In the genomic region with DNA sequence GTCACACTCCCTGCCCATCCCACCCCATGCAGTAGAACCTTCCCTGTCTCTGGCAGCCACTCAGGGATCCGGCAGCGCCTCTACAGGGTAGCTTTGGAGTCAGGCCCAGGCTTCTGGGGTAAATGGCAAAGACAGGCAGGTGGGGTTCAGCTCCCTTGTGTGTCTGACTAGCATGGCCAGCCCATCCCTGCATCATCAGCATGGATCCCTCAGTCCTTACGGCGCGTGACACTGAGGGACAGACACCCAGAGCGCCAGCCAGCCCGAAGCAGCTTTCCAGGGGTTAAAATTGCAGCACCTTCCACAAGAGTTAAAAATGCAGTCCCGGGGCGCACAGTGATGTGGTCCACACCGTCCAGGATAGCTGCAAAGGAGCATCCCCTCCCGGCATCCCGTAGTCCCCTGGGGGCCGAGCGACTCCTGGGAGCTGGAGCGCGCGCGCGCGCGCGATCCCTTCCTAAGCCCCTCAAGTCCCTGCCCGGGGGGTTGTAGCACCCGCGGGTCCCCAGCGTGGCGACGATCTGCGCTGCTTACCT, we compare ENCODE assay signal across 8 mouse cellular contexts. TPM values are rescaled to one million over a fixed set of nuclear protein-coding genes. Genes with fewer than 3 reads are reported as not detected.
DNase-seq lines count a peak whose midpoint lies in the region; ATAC-seq lines count a peak whose summit lies in the region.

No protein-coding gene starts in this region.

- peak; percentile 26 for ATAC-seq in kidney, embryonic 15.5 days (replicated peaks; ENCODE audit: low FRiP score)
- ATAC-seq in embryonic facial prominence, embryonic 13.5 days (ENCODE audit: insufficient number of reproducible peaks, insufficient read depth, low FRiP score, low TSS enrichment, low read depth): no peak
- peak; percentile 25; the same call in 1 of the 2 replicates for ATAC-seq in hindbrain, embryonic 16.5 days
- peak; percentile 16; the same call in 1 of the 2 replicates for ATAC-seq in stomach, embryonic 16.5 days (ENCODE audit: insufficient read depth, low FRiP score)

- peaks cover 57% of the 10 kb centered on the region for H3K4me1 ChIP-seq in kidney, embryonic 15.5 days
- H3K4me1 ChIP-seq in embryonic facial prominence, embryonic 13.5 days: peaks cover 47% of the 10 kb centered on the region
- peaks cover 67% of the 10 kb centered on the region for H3K4me1 ChIP-seq in hindbrain, embryonic 16.5 days (ENCODE audit: control insufficient read depth, insufficient read depth, low read depth, low read length)
- peaks cover 21% of the 10 kb centered on the region for H3K4me1 ChIP-seq in stomach, embryonic 16.5 days (ENCODE audit: control insufficient read depth, insufficient read depth, low read length)

- peak overlapping the region; percentile 92 for H3K4me2 ChIP-seq in kidney, embryonic 15.5 days
- peak overlapping the region; percentile 95 for H3K4me2 ChIP-seq in embryonic facial prominence, embryonic 13.5 days
- peak overlapping the region; percentile 84 for H3K4me2 ChIP-seq in hindbrain, embryonic 16.5 days (ENCODE audit: low read length)
- H3K4me2 ChIP-seq in stomach, embryonic 16.5 days (ENCODE audit: low read depth, low read length): peak overlapping the region; percentile 93

- peak overlapping the region; percentile 80 for H3K27ac ChIP-seq in kidney, embryonic 15.5 days
- peak overlapping the region; percentile 76; the same call in 1 of the 2 replicates for H3K27ac ChIP-seq in embryonic facial prominence, embryonic 13.5 days
- H3K27ac ChIP-seq in hindbrain, embryonic 16.5 days (ENCODE audit: low read depth, low read length): peak overlapping the region; percentile 97
- peak overlapping the region; percentile 26 for H3K27ac ChIP-seq in stomach, embryonic 16.5 days (ENCODE audit: low read length)

- WGBS in kidney, embryonic 15.5 days: 2% methylated on average over 29 of the region's 29 CpGs
- WGBS in embryonic facial prominence, embryonic 13.5 days: 2% methylated on average over 29 of the region's 29 CpGs
- WGBS in hindbrain, embryonic 16.5 days: 1% methylated on average over 29 of the region's 29 CpGs
- WGBS in stomach, embryonic 16.5 days: 5% methylated on average over 29 of the region's 29 CpGs

- peak overlapping the region; percentile 79 for H3K9ac ChIP-seq in kidney, embryonic 15.5 days
- H3K9ac ChIP-seq in embryonic facial prominence, embryonic 13.5 days: peak overlapping the region; percentile 85
- peak overlapping the region; percentile 96 for H3K9ac ChIP-seq in hindbrain, embryonic 16.5 days (ENCODE audit: low read depth, low read length)
- peak overlapping the region; percentile 75 for H3K9ac ChIP-seq in stomach, embryonic 16.5 days (ENCODE audit: low read length)

- H3K27me3 ChIP-seq in kidney, embryonic 15.5 days: peaks cover 3% of the 10 kb centered on the region; the same call in 1 of the 2 replicates
- peaks cover 20% of the 10 kb centered on the region for H3K27me3 ChIP-seq in embryonic facial prominence, embryonic 13.5 days
- H3K27me3 ChIP-seq in hindbrain, embryonic 16.5 days (replicated peaks; ENCODE audit: control insufficient read depth, insufficient read depth, low read length): no peaks in the 10 kb centered on the region
- H3K27me3 ChIP-seq in stomach, embryonic 16.5 days (ENCODE audit: control insufficient read depth, insufficient read depth, low read length): no peaks in the 10 kb centered on the region

- no peaks in the 10 kb centered on the region for H3K9me3 ChIP-seq in kidney, embryonic 15.5 days (replicated peaks)
- no peaks in the 10 kb centered on the region for H3K9me3 ChIP-seq in embryonic facial prominence, embryonic 13.5 days
- no peaks in the 10 kb centered on the region for H3K9me3 ChIP-seq in hindbrain, embryonic 16.5 days (ENCODE audit: control insufficient read depth, low read length)
- H3K9me3 ChIP-seq in stomach, embryonic 16.5 days (replicated peaks; ENCODE audit: control insufficient read depth, low read length): no peaks in the 10 kb centered on the region

- no peak for DNase-seq in kidney, adult 8-10 months
- DNase-seq in Muller cell, postnatal 12 days (ENCODE audit: inconsistent ontology term): peak; percentile 47
- peak; percentile 33 for DNase-seq in lung, postnatal 14 days
- no peak for DNase-seq in c-Kit-positive CD71-positive TER-119-positive erythroid progenitor cells, embryonic 14.5 days (ENCODE audit: low spot score)

- H3K4me3 ChIP-seq in kidney, embryonic 15.5 days (replicated peaks): peak overlapping the region; percentile 76
- peak overlapping the region; percentile 68 for H3K4me3 ChIP-seq in embryonic facial prominence, embryonic 13.5 days
- peak overlapping the region; percentile 78 for H3K4me3 ChIP-seq in hindbrain, embryonic 16.5 days (ENCODE audit: low read length)
- H3K4me3 ChIP-seq in stomach, embryonic 16.5 days (replicated peaks; ENCODE audit: low read length): peak overlapping the region; percentile 64

- no peaks in the 10 kb centered on the region for H3K36me3 ChIP-seq in kidney, embryonic 15.5 days
- no peaks in the 10 kb centered on the region for H3K36me3 ChIP-seq in embryonic facial prominence, embryonic 13.5 days
- no peaks in the 10 kb centered on the region for H3K36me3 ChIP-seq in hindbrain, embryonic 16.5 days (ENCODE audit: control insufficient read depth, insufficient read depth, low read length)
- H3K36me3 ChIP-seq in stomach, embryonic 16.5 days (ENCODE audit: control insufficient read depth, insufficient read depth, low read length): no peaks in the 10 kb centered on the region

RNA-seq across cellular contexts. Expression of a gene that starts 0.7 kb away (rescaled TPM):
- 16.8 and 19.1 TPM in 2 replicates for polyA plus RNA-seq in kidney, embryonic 15.5 days (2015; fragmentation: Nextera tagmentation; extraction: Ambion mirVana)
- 7.8 and 8.8 TPM in 2 replicates for polyA plus RNA-seq in embryonic facial prominence, embryonic 13.5 days (2015; fragmentation: Nextera tagmentation; extraction: Ambion mirVana)
- polyA plus RNA-seq in hindbrain, embryonic 16.5 days (2015; fragmentation: Nextera tagmentation; extraction: Ambion mirVana): 37.5 and 46.2 TPM in 2 replicates
- polyA plus RNA-seq in stomach, embryonic 16.5 days (2015; fragmentation: Nextera tagmentation; extraction: Ambion mirVana): 9.8 and 10.4 TPM in 2 replicates

Comparison
In these comparisons a context has a peak if more than half of its experiments do, and no peak if none do; other contexts are left out.
1. H3K27ac ChIP-seq: peak in every context shown above with its lines; median percentile 97 in hindbrain, embryonic 16.5 days; 80 in kidney, embryonic 15.5 days; 76 in embryonic facial prominence, embryonic 13.5 days; 26 in stomach, embryonic 16.5 days.
2. DNase-seq: peak in Muller cell, postnatal 12 days (single experiment) and lung, postnatal 14 days (single experiment); none in kidney, adult 8-10 months (0 of 2) and c-Kit-positive CD71-positive TER-119-positive erythroid progenitor cells, embryonic 14.5 days (single experiment).
3. Peak in every context shown above with its lines, with median percentiles within 50 percentile points of each other: H3K4me2 ChIP-seq, H3K4me3 ChIP-seq and H3K9ac ChIP-seq.